8 mouse cellular contexts compared by ENCODE assay signal in genomic region chr10:60285183-60285582, GRCm38 (mm10). TPM values are rescaled to one million over a fixed set of nuclear protein-coding genes. Genes with fewer than 3 reads are reported as not detected.
A peak's percentile ranks its signal among the peaks of the same experiment; 100 is the strongest.
DNase-seq lines count a peak whose midpoint lies in the region; ATAC-seq and TF ChIP-seq lines count a peak whose summit lies in the region.

No protein-coding gene starts in this region.

- no peak for TF ChIP-seq CTCF in bone marrow, adult 2 months (IDR thresholded peaks at IDR 0.05; ENCODE audit: control insufficient read depth, insufficient read depth, low read length)

- intact Hi-C loops in heart, postnatal 36 days (cut with DNase I): no loop called here

- H3K36me3 ChIP-seq in heart, embryonic 14.5 days (ENCODE audit: control insufficient read depth, insufficient read depth, low read length): 0 out of 2 replicates have a peak, but pooled peaks cover 8% of the 10 kb centered on the region
- H3K36me3 ChIP-seq in hindbrain, embryonic 11.5 days (ENCODE audit: control insufficient read depth, insufficient read depth, low read length): no peaks in the 10 kb centered on the region
- no peaks in the 10 kb centered on the region for H3K36me3 ChIP-seq in midbrain, embryonic 11.5 days (ENCODE audit: control insufficient read depth, insufficient read depth, low read length)

- no peak for TF ChIP-seq POLR2A in bone marrow, adult 2 months (IDR thresholded peaks at IDR 0.05; ENCODE audit: borderline replicate concordance, control insufficient read depth, low read depth, low read length)

- H3K27me3 ChIP-seq in heart, embryonic 14.5 days (ENCODE audit: control insufficient read depth, insufficient read depth, low read length): no peaks in the 10 kb centered on the region
- no peaks in the 10 kb centered on the region for H3K27me3 ChIP-seq in hindbrain, embryonic 11.5 days (ENCODE audit: control insufficient read depth, insufficient read depth, low read length)
- H3K27me3 ChIP-seq in midbrain, embryonic 11.5 days (ENCODE audit: control insufficient read depth, insufficient read depth, low read length): no peaks in the 10 kb centered on the region

- H3K4me1 ChIP-seq in heart, embryonic 14.5 days (ENCODE audit: control insufficient read depth in 2 of 2, insufficient read depth in 2 of 2, low read length in 2 of 2): peaks cover 30 to 59% of the 10 kb centered on the region in 2 experiments
- peaks cover 22% of the 10 kb centered on the region for H3K4me1 ChIP-seq in bone marrow, adult 2 months (ENCODE audit: control insufficient read depth, insufficient read depth, low read length)
- H3K4me1 ChIP-seq in hindbrain, embryonic 11.5 days (replicated peaks; ENCODE audit: control insufficient read depth, insufficient read depth, low read length): peaks cover 22% of the 10 kb centered on the region
- H3K4me1 ChIP-seq in midbrain, embryonic 11.5 days (ENCODE audit: control insufficient read depth, insufficient read depth, low read length): peaks cover 58% of the 10 kb centered on the region

- no peak for DNase-seq in heart, postnatal 36 days
- DNase-seq in hindbrain, embryonic 11.5 days (ENCODE audit: low spot score): no peak
- DNase-seq in midbrain, embryonic 11.5 days (ENCODE audit: low spot score, missing footprints): peak; percentile 88
- DNase-seq in adrenal gland, adult (ENCODE audit: inconsistent age in 2 of 2, low spot score in 1 of 2): no peak
- DNase-seq in yolk sac, embryonic 10.5 days (ENCODE audit: low spot score): no peak
- no peak for DNase-seq in T-cell, adult 2 months (ENCODE audit: low spot score)

- H3K27ac ChIP-seq in heart, embryonic 14.5 days (replicated peaks in 1 of 2; ENCODE audit: control insufficient read depth in 1 of 2, insufficient read depth in 1 of 2, low read depth in 2 of 2, low read length in 2 of 2): peak overlapping the region; percentile 3 to 69; a peak in 3 of 4 replicates
- peak overlapping the region; percentile 83 for H3K27ac ChIP-seq in bone marrow, adult 2 months (ENCODE audit: control insufficient read depth, insufficient read depth, low read depth, low read length, poor library complexity)
- peak overlapping the region; percentile 77 for H3K27ac ChIP-seq in hindbrain, embryonic 11.5 days (ENCODE audit: low read depth, low read length)
- H3K27ac ChIP-seq in midbrain, embryonic 11.5 days (ENCODE audit: low read depth, low read length): peak overlapping the region; percentile 67

- no peak for ATAC-seq in heart, embryonic 14.5 days (ENCODE audit: insufficient number of reproducible peaks, insufficient read depth, low FRiP score, low read depth)
- peak; percentile 56 for ATAC-seq in hindbrain, embryonic 11.5 days (ENCODE audit: low FRiP score)
- ATAC-seq in midbrain, embryonic 11.5 days (ENCODE audit: low FRiP score): peak; percentile 36

- WGBS in heart, embryonic 14.5 days: 53% methylated on average over 8 of the region's 8 CpGs
- WGBS in bone marrow, adult 2 months: 73% methylated on average over 8 of the region's 8 CpGs
- 58% methylated on average over 8 of the region's 8 CpGs for WGBS in hindbrain, embryonic 11.5 days
- 51% methylated on average over 8 of the region's 8 CpGs for WGBS in midbrain, embryonic 11.5 days

- no peaks in the 10 kb centered on the region for H3K9me3 ChIP-seq in heart, embryonic 14.5 days (ENCODE audit: control insufficient read depth, low read length)
- no peaks in the 10 kb centered on the region for H3K9me3 ChIP-seq in hindbrain, embryonic 11.5 days (ENCODE audit: control insufficient read depth, low read length)
- H3K9me3 ChIP-seq in midbrain, embryonic 11.5 days (ENCODE audit: control insufficient read depth, low read length): no peaks in the 10 kb centered on the region

- peak overlapping the region; percentile 42 for H3K4me2 ChIP-seq in heart, embryonic 14.5 days (ENCODE audit: low read length)
- H3K4me2 ChIP-seq in hindbrain, embryonic 11.5 days (replicated peaks; ENCODE audit: low read depth, low read length): peak overlapping the region; percentile 31
- peak overlapping the region; percentile 40 for H3K4me2 ChIP-seq in midbrain, embryonic 11.5 days

- no peak overlapping the region for H3K4me3 ChIP-seq in heart, embryonic 14.5 days (ENCODE audit: control insufficient read depth in 1 of 2, insufficient read depth in 1 of 2, low read depth in 1 of 2, low read length in 2 of 2)
- peak overlapping the region; percentile 55 for H3K4me3 ChIP-seq in bone marrow, adult 2 months (replicated peaks; ENCODE audit: control insufficient read depth, low read depth, low read length)
- no peak overlapping the region for H3K4me3 ChIP-seq in hindbrain, embryonic 11.5 days (ENCODE audit: low read depth, low read length)
- peak overlapping the region; percentile 10; the same call in 1 of the 2 replicates for H3K4me3 ChIP-seq in midbrain, embryonic 11.5 days (ENCODE audit: low read depth, low read length)

- no peak overlapping the region for H3K9ac ChIP-seq in heart, embryonic 14.5 days (ENCODE audit: low read length)
- 0 out of 2 replicates have a peak overlapping the region, but pooled peaks have one; percentile 1 for H3K9ac ChIP-seq in hindbrain, embryonic 11.5 days (ENCODE audit: low read depth, low read length)
- peak overlapping the region; percentile 21 for H3K9ac ChIP-seq in midbrain, embryonic 11.5 days (ENCODE audit: low read length)

RNA-seq across cellular contexts. Expression of gene Psap, which starts 7.8 kb away (rescaled TPM):
- 88.7 and 98.1 TPM in 2 replicates for polyA plus RNA-seq in heart, embryonic 14.5 days (2014; fragmentation: Nextera tagmentation; extraction: Ambion mirVana)
- total RNA-seq in heart, postnatal 36 days (2021): 1,000 to 10,000 TPM; 1,163 to 1,211 TPM
- 271 and 453 TPM in 2 replicates for polyA plus RNA-seq in bone marrow, adult 2 months (2011; ENCODE audit: insufficient read depth, insufficient read length, low replicate concordance, missing spikeins)
- 85.7 and 91.4 TPM in 2 replicates for polyA plus RNA-seq in hindbrain, embryonic 11.5 days (2014; fragmentation: Nextera tagmentation; extraction: Ambion mirVana)
- polyA plus RNA-seq in midbrain, embryonic 11.5 days (2014; fragmentation: Nextera tagmentation; extraction: Ambion mirVana): 77.3 and 83.9 TPM in 2 replicates

Comparison
In these comparisons a context has a peak if more than half of its experiments do, and no peak if none do; other contexts are left out.
1. H3K4me3 ChIP-seq: peak in bone marrow, adult 2 months (single experiment) and midbrain, embryonic 11.5 days (single experiment); none in heart, embryonic 14.5 days (0 of 2) and hindbrain, embryonic 11.5 days (single experiment).
2. Peak in every context shown above with its lines, with median percentiles within 50 percentile points of each other: H3K27ac ChIP-seq and H3K4me2 ChIP-seq.